Mouse (Mus musculus): ENCODE measurements around the gene A030003K21Rik.
"Not testable (repeated sequence)": the region's sequence is repeated elsewhere in the genome, so short reads cannot be mapped to it uniquely, and the experiment has no call there.

DNA sequence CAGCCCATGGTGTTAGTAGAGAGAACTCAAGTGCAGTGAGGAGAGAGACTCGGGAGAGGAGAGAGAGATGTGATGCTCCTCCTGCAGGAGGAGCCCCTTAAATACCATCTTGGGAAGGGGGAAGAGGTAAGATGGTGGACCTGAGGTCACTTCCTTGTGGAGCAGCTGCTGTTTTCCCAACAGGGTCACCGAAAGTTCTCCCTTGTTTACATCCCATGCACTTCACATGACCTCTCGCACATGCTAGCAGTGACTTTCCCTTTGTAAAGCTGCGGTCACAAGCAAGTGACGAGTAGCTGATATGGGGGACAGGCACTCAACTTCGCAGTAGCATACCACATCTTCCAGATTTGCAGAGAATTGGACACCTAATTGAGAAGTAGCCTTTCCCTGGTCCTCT, 11.9 kb downstream of the A030003K21Rik start, which contains the start of gene Gm6217:
- not testable (repeated sequence) for TF ChIP-seq POLR2AphosphoS2 (IDR thresholded peaks at IDR 0.05; ENCODE audit: low read length); TCF12 (IDR thresholded peaks at IDR 0.05; ENCODE audit: low read depth, low read length); ZMIZ1 (IDR thresholded peaks at IDR 0.05; ENCODE audit: low read depth, low read length); SMC3 (IDR thresholded peaks at IDR 0.05; ENCODE audit: low read depth, low read length); SIN3A (IDR thresholded peaks at IDR 0.05; ENCODE audit: low read length); POLR2A (IDR thresholded peaks at IDR 0.05; ENCODE audit: control insufficient read depth in 1 of 2, insufficient read depth in 1 of 2, low read depth in 1 of 2, low read length in 2 of 2, poor library complexity in 1 of 2); HCFC1 (IDR thresholded peaks at IDR 0.05; ENCODE audit: low read depth, low read length); KAT2A (conservative IDR thresholded peaks at IDR 0.05; ENCODE audit: low read depth, low read length); ZNF384 (IDR thresholded peaks at IDR 0.05; ENCODE audit: low read depth, low read length); CTCF (IDR thresholded peaks at IDR 0.05 in 2 of 3, conservative IDR thresholded peaks at IDR 0.05 in 1 of 3; ENCODE audit: control insufficient read depth in 1 of 3, insufficient read depth in 1 of 3, low read depth in 2 of 3, low read length in 3 of 3, poor library complexity in 1 of 3, severe bottlenecking in 1 of 3)
